Comparison of ENCODE assay signal across 11 mouse cellular contexts in the genomic region with DNA sequence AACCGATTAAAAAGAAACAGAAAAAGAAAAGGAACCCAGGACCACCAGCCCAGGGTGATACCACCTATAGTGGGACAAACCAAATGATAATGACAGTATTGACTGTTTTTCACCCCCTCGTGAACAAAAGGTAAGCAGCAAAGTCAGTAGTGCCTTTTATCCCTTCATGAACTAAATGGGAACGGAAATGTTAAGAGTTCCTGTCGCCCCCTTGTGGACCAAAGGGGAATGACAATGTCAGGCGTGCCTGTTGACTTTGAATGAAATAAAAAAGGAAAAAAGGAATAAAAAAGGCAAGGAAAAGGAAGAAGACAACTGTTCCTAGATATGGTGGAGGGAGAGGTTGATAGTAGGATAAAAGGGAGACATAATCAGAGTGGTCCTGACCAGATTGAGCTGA. TPM values are rescaled to one million over a fixed set of nuclear protein-coding genes. Genes with fewer than 3 reads are reported as not detected.
DNase-seq lines count a peak whose midpoint lies in the region; ATAC-seq and TF ChIP-seq lines count a peak whose summit lies in the region.
"Had no signal": no experiment of that assay in that cellular context is flagged by ENCODE, and none has a peak within 500 bp of the region (broad histone marks: within the 10 kb centered on the region; RNA-seq: fewer than 3 reads in every experiment).

No protein-coding gene starts in this region.

- peak; percentile 79 for TF ChIP-seq CTCF in layer of hippocampus, adult 2 months (conservative IDR thresholded peaks at IDR 0.05)

- no peak overlapping the region for H3K27ac ChIP-seq in layer of hippocampus, adult 2 months
- H3K27ac ChIP-seq: embryonic facial prominence, embryonic 13.5 days; neural tube, embryonic 13.5 days had no signal

- DNase-seq in cerebellum, postnatal 14 days, result peak; percentile 19 to 51
- no peak for DNase-seq in cerebellum, adult 8-10 months
- DNase-seq in layer of hippocampus, adult 2 months (ENCODE audit: low spot score in 2 of 2), result no peak
- no peak for DNase-seq in layer of hippocampus, adult 9-11 months
- peak; percentile 38 for DNase-seq in R1 (ENCODE audit: low read depth, low spot score)
- peak; percentile 2 for DNase-seq in hindlimb bud, embryonic 11.5 days (ENCODE audit: extremely low spot score, low read depth, low spot score)
- DNase-seq in mesoderm, embryonic 11.5 days (ENCODE audit: low read depth, low spot score), result peak; percentile 25

- H3K4me3 ChIP-seq in layer of hippocampus, adult 2 months, result no peak overlapping the region
- H3K4me3 ChIP-seq: embryonic facial prominence, embryonic 13.5 days; neural tube, embryonic 13.5 days had no signal

- ATAC-seq in monocyte, adult 5-6 weeks (replicated peaks; ENCODE audit: insufficient number of reproducible peaks, low FRiP score, low TSS enrichment, poor library complexity, severe bottlenecking), result no peak

RNA-seq across cellular contexts. Expression of a gene that starts 6.5 kb away (rescaled TPM):
- total RNA-seq in layer of hippocampus, adult 2 months (2021), result not detected
- total RNA-seq in monocyte, adult 5-6 weeks (2017), result not detected in 3 replicates
- total RNA-seq: left cerebral cortex, adult 18-20 months had no signal

RNA-seq across cellular contexts. Expression of a gene that starts 15.5 kb away (rescaled TPM):
- not detected for total RNA-seq in layer of hippocampus, adult 2 months (2021)
- not detected in 3 replicates for total RNA-seq in monocyte, adult 5-6 weeks (2017)
- total RNA-seq: left cerebral cortex, adult 18-20 months had no signal

RNA-seq across cellular contexts. Expression of a gene that starts 20.3 kb away (rescaled TPM):
- not detected for total RNA-seq in layer of hippocampus, adult 2 months (2021)
- not detected in 3 replicates for total RNA-seq in monocyte, adult 5-6 weeks (2017)
- total RNA-seq: left cerebral cortex, adult 18-20 months had no signal

Comparison
In these comparisons a context has a peak if more than half of its experiments do, and no peak if none do; other contexts are left out.
1. DNase-seq: peak in cerebellum, postnatal 14 days (2 of 2), R1 (single experiment), hindlimb bud, embryonic 11.5 days (single experiment) and mesoderm, embryonic 11.5 days (single experiment); none in cerebellum, adult 8-10 months (single experiment), layer of hippocampus, adult 2 months (0 of 2) and layer of hippocampus, adult 9-11 months (single experiment).